Mouse (Mus musculus): Measurements from ENCODE around the gene Vmn1r3. TPM values are rescaled to one million over a fixed set of nuclear protein-coding genes. Genes with fewer than 3 reads are reported as not detected.
"Not testable (repeated sequence)": the region's sequence is repeated elsewhere in the genome, so short reads cannot be mapped to it uniquely, and the experiment has no call there.

Vmn1r3 gene
- not detected in 2 replicates for total RNA-seq (2017)

- ATAC-seq (ENCODE audit: extremely low read depth, insufficient number of reproducible peaks, low FRiP score, poor library complexity, severe bottlenecking) = not testable (repeated sequence)
Observed at GRCm38 (mm10) chr4:3185258-3185657, at the start of gene Vmn1r3. Gene Vmn1r3, minus strand, starts transcription at chr4:3185358.

- ATAC-seq (ENCODE audit: extremely low read depth, insufficient number of reproducible peaks, low FRiP score, poor library complexity, severe bottlenecking) = no peak
Observed at GRCm38 (mm10) chr4:3232053-3232452, 46.9 kb upstream of the Vmn1r3 start.

GRCm38 (mm10) chr4:3230908-3231684 lies 45.9 kb upstream of the Vmn1r3 start:
- no peak for ATAC-seq (ENCODE audit: extremely low read depth, insufficient number of reproducible peaks, low FRiP score, poor library complexity, severe bottlenecking)

- ATAC-seq (ENCODE audit: extremely low read depth, insufficient number of reproducible peaks, low FRiP score, poor library complexity, severe bottlenecking) = peak; percentile 28; the same call in 1 of the 2 replicates
Observed at GRCm38 (mm10) chr4:3229532-3229931, 44.4 kb upstream of the Vmn1r3 start.

- no peak for ATAC-seq (ENCODE audit: extremely low read depth, insufficient number of reproducible peaks, low FRiP score, poor library complexity, severe bottlenecking)
Observed at GRCm38 (mm10) chr4:3228476-3228875, 43.3 kb upstream of the Vmn1r3 start.

GRCm38 (mm10) chr4:3227751-3228150 lies 42.6 kb upstream of the Vmn1r3 start:
- ATAC-seq (ENCODE audit: extremely low read depth, insufficient number of reproducible peaks, low FRiP score, poor library complexity, severe bottlenecking) = no peak

GRCm38 (mm10) chr4:3226488-3226887 lies 41.3 kb upstream of the Vmn1r3 start:
- no peak for ATAC-seq (ENCODE audit: extremely low read depth, insufficient number of reproducible peaks, low FRiP score, poor library complexity, severe bottlenecking)

- not testable (repeated sequence) for ATAC-seq (ENCODE audit: extremely low read depth, insufficient number of reproducible peaks, low FRiP score, poor library complexity, severe bottlenecking)
Observed at GRCm38 (mm10) chr4:3225416-3225815, 40.3 kb upstream of the Vmn1r3 start.

- not testable (repeated sequence) for ATAC-seq (ENCODE audit: extremely low read depth, insufficient number of reproducible peaks, low FRiP score, poor library complexity, severe bottlenecking)
Observed at GRCm38 (mm10) chr4:3224848-3225247, 39.7 kb upstream of the Vmn1r3 start.

- ATAC-seq (ENCODE audit: extremely low read depth, insufficient number of reproducible peaks, low FRiP score, poor library complexity, severe bottlenecking) = not testable (repeated sequence)
Observed at GRCm38 (mm10) chr4:3223483-3224209, 38.5 kb upstream of the Vmn1r3 start.

GRCm38 (mm10) chr4:3216382-3216781 lies 31.2 kb upstream of the Vmn1r3 start:
- not testable (repeated sequence) for ATAC-seq (ENCODE audit: extremely low read depth, insufficient number of reproducible peaks, low FRiP score, poor library complexity, severe bottlenecking)

- not testable (repeated sequence) for ATAC-seq (ENCODE audit: extremely low read depth, insufficient number of reproducible peaks, low FRiP score, poor library complexity, severe bottlenecking)
Observed at GRCm38 (mm10) chr4:3213349-3213748, 28.2 kb upstream of the Vmn1r3 start.

- ATAC-seq (ENCODE audit: extremely low read depth, insufficient number of reproducible peaks, low FRiP score, poor library complexity, severe bottlenecking) = peak; percentile 83
Observed at GRCm38 (mm10) chr4:3209643-3210217, 24.6 kb upstream of the Vmn1r3 start.

GRCm38 (mm10) chr4:3176746-3177490 lies 8.2 kb downstream of the Vmn1r3 start:
- not testable (repeated sequence) for ATAC-seq (ENCODE audit: extremely low read depth, insufficient number of reproducible peaks, low FRiP score, poor library complexity, severe bottlenecking)

- not testable (repeated sequence) for ATAC-seq (ENCODE audit: extremely low read depth, insufficient number of reproducible peaks, low FRiP score, poor library complexity, severe bottlenecking)
Observed at GRCm38 (mm10) chr4:3176195-3176594, 9.0 kb downstream of the Vmn1r3 start.

GRCm38 (mm10) chr4:3175756-3176155 lies 9.4 kb downstream of the Vmn1r3 start:
- not testable (repeated sequence) for ATAC-seq (ENCODE audit: extremely low read depth, insufficient number of reproducible peaks, low FRiP score, poor library complexity, severe bottlenecking)

- ATAC-seq (ENCODE audit: extremely low read depth, insufficient number of reproducible peaks, low FRiP score, poor library complexity, severe bottlenecking) = not testable (repeated sequence)
Observed at GRCm38 (mm10) chr4:3174586-3174985, 10.6 kb downstream of the Vmn1r3 start.

GRCm38 (mm10) chr4:3167020-3167419 lies 18.1 kb downstream of the Vmn1r3 start, which contains the start of gene Vmn1r2:
Gene Vmn1r2, plus strand, starts transcription at chr4:3167320.
- ATAC-seq (ENCODE audit: extremely low read depth, insufficient number of reproducible peaks, low FRiP score, poor library complexity, severe bottlenecking) = not testable (repeated sequence)

- ATAC-seq (ENCODE audit: extremely low read depth, insufficient number of reproducible peaks, low FRiP score, poor library complexity, severe bottlenecking) = peak; percentile 64
Observed at GRCm38 (mm10) chr4:3165046-3165445, 20.1 kb downstream of the Vmn1r3 start.

All from neutrophil, adult 5-6 weeks (primary cell).